Mouse (Mus musculus) MEL (cell line): Measurements from ENCODE around the gene Gm21761. TPM values are rescaled to one million over a fixed set of nuclear protein-coding genes. Genes with fewer than 3 reads are reported as not detected.
"Not testable (repeated sequence)": the region's sequence is repeated elsewhere in the genome, so short reads cannot be mapped to it uniquely, and the experiment has no call there.

Experiments used
- DNase-seq: peaks from one replicate; pipeline ENCODE4 v3.0.0; 2011; ENCODE audit warnings: low read depth, low spot score
- H3K27ac ChIP-seq: 2 replicates; pipeline ENCODE4 v1.5.1; 2012; ENCODE audit warnings: low read depth, mild to moderate bottlenecking, control low read depth, low read length, moderate library complexity; ENCODE audit not compliant: control insufficient read depth
- H3K27me3 ChIP-seq, 2 experiments: fragments of 150-350 bp in 1 of 2; sonication (generic) in 1 of 2; 2 replicates each; pipeline ENCODE4 v1.6.1; 2012; ENCODE audit warnings: low read length in 2 of 2, mild to moderate bottlenecking in 2 of 2, improper control_type of control experiment in 1 of 2, moderate library complexity in 1 of 2; ENCODE audit not compliant: insufficient read depth in 2 of 2, control insufficient read depth in 1 of 2
- H3K36me3 ChIP-seq, 2 experiments: 2 replicates each; pipeline ENCODE4 v1.6.1; 2012 to 2014; ENCODE audit warnings: low read length in 2 of 2, improper control_type of control experiment in 1 of 2, inconsistent platforms in 1 of 2, mild to moderate bottlenecking in 1 of 2; ENCODE audit not compliant: insufficient read depth in 2 of 2, control insufficient read depth in 1 of 2
- H3K4me1 ChIP-seq, 2 experiments: fragments of 150-350 bp in 1 of 2; sonication (generic) in 1 of 2; 2 replicates each; pipeline ENCODE4 v1.6.1; 2012; ENCODE audit warnings: low read length in 2 of 2, improper control_type of control experiment in 1 of 2, mild to moderate bottlenecking in 1 of 2; ENCODE audit not compliant: insufficient read depth in 2 of 2, control insufficient read depth in 1 of 2
- H3K4me3 ChIP-seq, 2 experiments: fragments of 150-350 bp in 1 of 2; sonication (generic) in 1 of 2; 2 replicates each; pipeline ENCODE4 v1.5.1; 2012; ENCODE audit warnings: low read depth in 2 of 2, low read length in 2 of 2, mild to moderate bottlenecking in 2 of 2, moderate library complexity in 2 of 2, control low read depth in 1 of 2, improper control_type of control experiment in 1 of 2; ENCODE audit not compliant: control insufficient read depth in 1 of 2, insufficient read depth in 1 of 2
- H3K79me2 ChIP-seq: 2 replicates; pipeline ENCODE4 v1.6.1; 2012; ENCODE audit warnings: mild to moderate bottlenecking, low read length, moderate library complexity; ENCODE audit not compliant: control insufficient read depth, poor library complexity, insufficient read depth
- H3K9ac ChIP-seq: 2 replicates; pipeline ENCODE4 v1.6.1; 2012; ENCODE audit warnings: low read depth, mild to moderate bottlenecking, control low read depth, low read length, moderate library complexity; ENCODE audit not compliant: control insufficient read depth, poor library complexity, severe bottlenecking
- H3K9me3 ChIP-seq: fragments of 150-350 bp; sonication (generic); replicated peaks from 2 replicates; pipeline ENCODE4 v1.6.1; 2012; ENCODE audit warnings: mild to moderate bottlenecking, low read length, improper control_type of control experiment, moderate library complexity; ENCODE audit not compliant: insufficient read depth
- polyA plus RNA-seq, 2 experiments: library from polyadenylated mRNA; stranded (reverse) in 1 of 2; unstranded in 1 of 2; fragments of >175 nt in 1 of 2; fragments of >200 nt in 1 of 2; gene quantifications; 2 replicates each; pipeline versions ENCODE4 v1.2.1 to v1.2.4; 2012; ENCODE audit warnings: low replicate concordance in 2 of 2, low read depth in 1 of 2; ENCODE audit not compliant: insufficient read length in 2 of 2, insufficient read depth in 1 of 2, missing spikeins in 1 of 2
- total RNA-seq: library from RNA; depleted of rRNA; stranded (reverse); fragments of 300-350 nt; gene quantifications from 2 replicates; pipeline ENCODE4 v1.2.3, GENCODE M21; 2012; rRNA removed

Gm21761 gene
- total RNA-seq (not detected in 2 replicates), polyA plus RNA-seq (not detected)

DNA sequence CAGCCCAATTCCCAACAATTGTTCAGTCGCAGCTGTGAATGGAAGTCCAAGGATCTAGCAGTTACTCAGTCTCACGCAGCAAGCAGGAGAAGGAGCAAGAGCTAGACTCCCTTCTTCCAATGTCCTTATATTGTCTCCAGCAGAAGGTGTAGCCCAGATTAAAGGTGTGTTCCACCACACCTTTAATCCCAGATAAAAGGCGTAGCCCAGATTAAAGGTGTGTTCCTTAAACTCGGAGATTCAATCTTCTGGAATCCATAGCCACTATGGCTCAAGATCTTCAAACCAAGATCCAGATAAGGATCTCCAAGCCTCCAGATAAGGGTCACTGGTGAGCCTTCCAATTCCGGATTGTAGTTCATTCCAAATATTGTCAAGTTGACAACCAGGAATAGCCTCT is at the start of gene Gm21761:
Gene Gm21761 (minus strand): TSS at position 101 of the 400 bp plus-strand sequence.
- H3K4me1 ChIP-seq, DNase-seq, H3K36me3 ChIP-seq, H3K4me3 ChIP-seq, H3K27me3 ChIP-seq, H3K27ac ChIP-seq, H3K9ac ChIP-seq, H3K9me3 ChIP-seq, H3K79me2 ChIP-seq: not testable (repeated sequence)

DNA sequence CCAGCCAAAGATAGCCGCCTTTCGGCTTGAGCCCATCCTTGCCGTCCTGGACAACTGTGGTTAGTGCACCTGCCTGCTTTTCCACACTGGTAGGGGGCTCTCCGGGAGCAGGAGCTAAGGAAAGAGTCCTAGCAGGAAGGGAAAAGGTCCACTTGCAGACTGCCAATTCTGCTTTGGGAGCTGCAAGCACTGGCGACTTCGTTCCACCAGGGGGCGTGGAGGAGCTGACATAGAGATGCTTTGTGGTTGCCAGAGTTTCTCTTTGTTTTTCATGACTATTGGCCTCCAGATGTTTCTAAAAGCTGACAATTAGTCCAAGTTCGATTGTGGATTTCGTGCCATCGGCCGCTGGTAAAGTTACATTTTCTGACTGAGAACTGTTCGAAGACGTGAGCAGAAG is 40.1 kb upstream of the Gm21761 start:
- not testable (repeated sequence) for H3K9me3 ChIP-seq, H3K79me2 ChIP-seq, H3K27me3 ChIP-seq, DNase-seq, H3K9ac ChIP-seq, H3K27ac ChIP-seq, H3K36me3 ChIP-seq, H3K4me3 ChIP-seq, H3K4me1 ChIP-seq

DNA sequence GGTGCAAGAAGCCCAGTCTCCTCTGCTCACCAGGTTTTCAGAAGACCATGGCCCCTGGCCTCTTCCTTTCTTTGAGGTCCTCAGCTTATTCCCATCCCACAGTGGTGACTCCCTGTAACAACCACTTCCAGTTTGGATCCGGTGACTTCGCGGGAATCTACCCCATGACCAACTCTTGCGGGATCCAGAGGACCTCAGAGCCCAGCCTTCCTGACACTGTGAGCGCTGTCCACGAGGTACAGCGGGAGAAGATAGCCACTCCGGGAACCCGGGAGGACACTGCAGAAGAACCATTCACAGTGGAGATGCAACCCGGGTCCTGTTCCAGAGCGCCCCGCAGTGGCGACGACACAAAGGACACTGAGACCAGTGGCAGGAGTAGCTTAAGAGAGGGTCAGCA is 39.1 kb upstream of the Gm21761 start:
- H3K9me3 ChIP-seq, DNase-seq, H3K4me3 ChIP-seq, H3K27ac ChIP-seq, H3K36me3 ChIP-seq, H3K9ac ChIP-seq, H3K27me3 ChIP-seq, H3K4me1 ChIP-seq, H3K79me2 ChIP-seq: not testable (repeated sequence)

DNA sequence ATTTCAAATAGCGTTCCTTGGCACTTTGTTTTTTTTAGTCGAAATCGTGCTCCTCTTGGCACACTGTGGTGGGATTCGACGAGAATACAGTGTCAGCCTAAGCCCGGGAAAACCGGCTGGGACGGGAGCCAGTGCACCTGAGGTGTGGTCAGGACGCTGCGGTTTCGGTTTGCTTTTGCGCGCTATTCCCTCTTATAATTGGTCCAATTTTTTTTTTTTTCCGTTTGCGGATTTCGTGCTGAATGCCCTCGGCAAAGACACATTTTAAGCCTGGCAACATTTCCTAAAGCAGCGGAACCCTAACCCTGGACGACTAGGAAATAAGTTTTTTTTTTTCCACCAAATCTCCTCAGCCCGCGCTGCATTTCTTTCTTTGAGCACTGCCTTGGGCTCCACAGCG is 36.9 kb upstream of the Gm21761 start:
- not testable (repeated sequence) for H3K4me3 ChIP-seq, H3K79me2 ChIP-seq

DNA sequence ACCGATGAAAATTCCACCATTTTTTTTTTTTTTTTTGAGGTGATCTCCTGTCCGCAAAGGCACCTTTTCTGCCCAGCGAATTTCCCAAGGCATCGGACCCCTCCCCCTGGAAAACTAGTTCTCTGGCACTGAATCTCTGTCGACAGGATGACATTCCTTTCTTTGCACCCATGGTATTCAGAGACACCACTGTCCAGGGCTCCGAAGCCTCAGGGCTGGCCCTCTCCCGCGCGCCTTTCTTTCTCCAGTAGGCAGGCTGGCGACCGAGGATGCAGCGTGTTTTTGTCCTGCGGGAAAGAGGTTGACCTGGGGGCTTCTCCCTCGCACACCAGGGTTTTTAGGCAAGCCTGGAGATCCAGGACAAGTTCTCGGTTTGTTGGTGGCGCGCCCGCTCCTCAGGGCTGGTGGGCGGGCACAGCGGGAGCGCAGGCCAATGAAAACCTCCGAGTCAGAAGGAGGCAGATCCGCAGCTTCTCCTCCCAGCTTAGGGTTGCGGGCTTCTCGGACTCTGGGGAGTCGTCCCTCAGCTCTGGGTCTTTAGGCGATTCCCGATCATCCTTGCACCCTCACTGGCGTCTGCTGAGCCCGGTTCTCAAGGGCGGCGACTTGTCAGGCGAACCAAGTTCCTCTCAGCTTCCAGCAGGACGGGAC is 36.4 kb upstream of the Gm21761 start:
- not testable (repeated sequence) for H3K4me3 ChIP-seq, H3K9ac ChIP-seq, H3K27ac ChIP-seq, H3K9me3 ChIP-seq, DNase-seq, H3K36me3 ChIP-seq, H3K4me1 ChIP-seq, H3K27me3 ChIP-seq, H3K79me2 ChIP-seq

More for the DNA sequence above, 36.9 kb upstream of the Gm21761 start:
- H3K36me3 ChIP-seq, H3K27me3 ChIP-seq, H3K9me3 ChIP-seq, DNase-seq, H3K9ac ChIP-seq, H3K27ac ChIP-seq, H3K4me1 ChIP-seq: not testable (repeated sequence)

DNA sequence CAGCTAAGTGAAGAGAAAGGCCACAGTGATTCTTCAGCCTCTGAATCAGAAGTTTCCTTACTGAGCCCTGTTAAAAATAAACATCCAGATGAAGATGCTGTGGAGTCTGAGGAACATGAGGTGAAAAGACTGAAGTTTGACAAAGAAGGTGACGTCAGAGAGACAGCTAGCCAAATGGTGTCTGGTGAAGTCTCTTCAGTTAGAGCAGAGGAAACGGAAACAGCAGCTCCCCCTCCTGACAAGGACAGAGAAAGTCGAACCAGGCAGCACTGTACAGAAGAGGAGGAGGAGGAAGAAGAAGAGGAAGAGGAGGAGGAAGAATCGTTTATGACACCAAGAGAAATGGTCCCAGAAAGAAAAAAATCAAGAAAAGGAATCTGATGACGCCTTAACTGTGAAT is 33.8 kb upstream of the Gm21761 start:
- not testable (repeated sequence) for H3K4me1 ChIP-seq

DNA sequence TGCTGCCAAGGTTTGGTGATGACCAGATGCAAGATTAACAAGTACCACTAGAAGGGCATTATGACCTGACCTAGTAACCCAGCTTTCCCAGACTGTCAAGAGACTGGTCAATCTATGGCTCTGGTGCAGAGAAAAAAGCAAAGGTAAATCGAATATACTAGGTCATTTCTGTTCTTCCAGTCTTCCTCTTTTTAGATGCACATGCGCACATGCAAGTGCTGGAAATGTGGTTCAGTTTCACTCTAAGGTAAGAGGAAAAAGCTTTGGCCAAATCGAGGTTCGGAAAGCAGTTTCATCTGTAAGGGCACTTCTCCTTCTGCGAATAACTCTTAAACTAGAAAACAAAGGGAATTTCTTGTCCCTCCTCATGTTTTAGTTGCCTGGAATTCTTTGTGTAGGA is 26.5 kb upstream of the Gm21761 start:
- H3K36me3 ChIP-seq, H3K9me3 ChIP-seq, H3K9ac ChIP-seq, DNase-seq, H3K27ac ChIP-seq, H3K27me3 ChIP-seq, H3K79me2 ChIP-seq, H3K4me3 ChIP-seq, H3K4me1 ChIP-seq: not testable (repeated sequence)

More for the DNA sequence above, 33.8 kb upstream of the Gm21761 start:
- H3K79me2 ChIP-seq, H3K4me3 ChIP-seq, H3K27ac ChIP-seq, DNase-seq, H3K9me3 ChIP-seq, H3K27me3 ChIP-seq, H3K9ac ChIP-seq, H3K36me3 ChIP-seq: not testable (repeated sequence)
